ENCODE assay signal across 29 mouse cellular contexts in genomic region chr11:118012595-118012994, GRCm38 (mm10). TPM values are rescaled to one million over a fixed set of nuclear protein-coding genes. Genes with fewer than 3 reads are reported as not detected.
DNase-seq lines count a peak whose midpoint lies in the region; ATAC-seq and TF ChIP-seq lines count a peak whose summit lies in the region.
"Had no signal": no experiment of that assay in that cellular context is flagged by ENCODE, and none has a peak within 500 bp of the region (broad histone marks: within the 10 kb centered on the region; RNA-seq: fewer than 3 reads in every experiment).

No protein-coding gene starts in this region.

- no peaks in the 10 kb centered on the region for H3K27me3 ChIP-seq in heart, embryonic 10.5 days (ENCODE audit: insufficient read depth, poor library complexity, severe bottlenecking)
- H3K27me3 ChIP-seq in E14TG2a.4 (ENCODE audit: insufficient read depth, low read length) = no peaks in the 10 kb centered on the region
- no peaks in the 10 kb centered on the region for H3K27me3 ChIP-seq in embryonic facial prominence, embryonic 15.5 days
- H3K27me3 ChIP-seq in stomach, embryonic 14.5 days (ENCODE audit: control insufficient read depth, insufficient read depth, low read length) = no peaks in the 10 kb centered on the region
- no peaks in the 10 kb centered on the region for H3K27me3 ChIP-seq in hindbrain, embryonic 11.5 days (ENCODE audit: control insufficient read depth, insufficient read depth, low read length)
- H3K27me3 ChIP-seq: heart, embryonic 15.5 days; kidney, embryonic 15.5 days; limb, embryonic 15.5 days; neural tube, embryonic 15.5 days; stomach, embryonic 15.5 days had no signal

- WGBS in heart, embryonic 10.5 days = 88% methylated on average over 1 of the region's 1 CpGs
- 64% methylated on average over 1 of the region's 1 CpGs for WGBS in embryonic facial prominence, embryonic 15.5 days
- 48% methylated on average over 1 of the region's 1 CpGs for WGBS in stomach, embryonic 14.5 days
- 80% methylated on average over 1 of the region's 1 CpGs for WGBS in hindbrain, embryonic 11.5 days

- no peaks in the 10 kb centered on the region for H3K9me3 ChIP-seq in heart, embryonic 10.5 days
- no peaks in the 10 kb centered on the region for H3K9me3 ChIP-seq in E14TG2a.4 (ENCODE audit: low read length)
- no peaks in the 10 kb centered on the region for H3K9me3 ChIP-seq in embryonic facial prominence, embryonic 15.5 days (replicated peaks)
- H3K9me3 ChIP-seq in stomach, embryonic 14.5 days (ENCODE audit: control insufficient read depth, low read depth, low read length) = no peaks in the 10 kb centered on the region
- H3K9me3 ChIP-seq in hindbrain, embryonic 11.5 days (ENCODE audit: control insufficient read depth, low read length) = no peaks in the 10 kb centered on the region
- H3K9me3 ChIP-seq: heart, embryonic 15.5 days; kidney, embryonic 15.5 days; limb, embryonic 15.5 days; neural tube, embryonic 15.5 days; stomach, embryonic 15.5 days had no signal

- ATAC-seq in embryonic facial prominence, embryonic 15.5 days (ENCODE audit: insufficient number of reproducible peaks, low FRiP score, low TSS enrichment, low read depth) = 0 out of 2 replicates have a peak, but pooled peaks have one; percentile 25
- ATAC-seq in stomach, embryonic 14.5 days (ENCODE audit: insufficient number of reproducible peaks, insufficient read depth, low FRiP score, low read depth) = no peak
- no peak for ATAC-seq in hindbrain, embryonic 11.5 days (ENCODE audit: low FRiP score)
- ATAC-seq: activated CD4-positive, CD25-positive, alpha-beta regulatory T cell, adult 4 months; forebrain, embryonic 16.5 days; midbrain, embryonic 16.5 days had no signal

- H3K4me3 ChIP-seq in heart, embryonic 10.5 days = no peak overlapping the region
- H3K4me3 ChIP-seq in E14TG2a.4 (replicated peaks; ENCODE audit: low read length) = peak overlapping the region; percentile 51
- no peak overlapping the region for H3K4me3 ChIP-seq in embryonic facial prominence, embryonic 15.5 days (replicated peaks)
- no peak overlapping the region for H3K4me3 ChIP-seq in stomach, embryonic 14.5 days (ENCODE audit: low read depth, low read length)
- no peak overlapping the region for H3K4me3 ChIP-seq in hindbrain, embryonic 11.5 days (ENCODE audit: low read depth, low read length)
- H3K4me3 ChIP-seq: heart, adult 2 months; heart, embryonic 15.5 days; kidney, embryonic 15.5 days; limb, embryonic 15.5 days; midbrain, embryonic 10.5 days; neural tube, embryonic 15.5 days; stomach, embryonic 15.5 days had no signal

- DNase-seq in heart, embryonic 10.5 days (ENCODE audit: low spot score) = no peak
- DNase-seq in heart, adult 8-10 months (ENCODE audit: low spot score) = no peak
- no peak for DNase-seq in hindbrain, embryonic 11.5 days (ENCODE audit: low spot score)
- DNase-seq in kidney, postnatal 14 days = no peak
- DNase-seq in urinary bladder, postnatal 36 days (ENCODE audit: low spot score in 2 of 2) = no peak
- DNase-seq: adrenal gland, postnatal 10 days; cerebellum, postnatal 10 days; gastrocnemius, postnatal 14 days; heart, adult 2 months; heart, postnatal 36 days; kidney, postnatal 4 days; layer of hippocampus, adult 9-11 months; left cerebral cortex, postnatal 4 days; right cerebral cortex, adult 18-20 months; right cerebral cortex, postnatal 4 days; thymus, adult 2 months had no signal

- peaks cover 29% of the 10 kb centered on the region for H3K36me3 ChIP-seq in heart, embryonic 10.5 days
- H3K36me3 ChIP-seq in E14TG2a.4 (ENCODE audit: insufficient read depth, low read length) = peaks cover 88% of the 10 kb centered on the region
- peaks cover 16% of the 10 kb centered on the region for H3K36me3 ChIP-seq in embryonic facial prominence, embryonic 15.5 days
- peaks cover 6% of the 10 kb centered on the region for H3K36me3 ChIP-seq in stomach, embryonic 14.5 days (ENCODE audit: control insufficient read depth, insufficient read depth, low read length)
- H3K36me3 ChIP-seq in hindbrain, embryonic 11.5 days (ENCODE audit: control insufficient read depth, insufficient read depth, low read length) = no peaks in the 10 kb centered on the region

- H3K4me1 ChIP-seq in heart, embryonic 10.5 days = peaks cover 85% of the 10 kb centered on the region
- peaks cover 99% of the 10 kb centered on the region for H3K4me1 ChIP-seq in E14TG2a.4 (replicated peaks; ENCODE audit: low read depth, low read length)
- H3K4me1 ChIP-seq in embryonic facial prominence, embryonic 15.5 days = peaks cover 48% of the 10 kb centered on the region
- H3K4me1 ChIP-seq in stomach, embryonic 14.5 days (ENCODE audit: control insufficient read depth, insufficient read depth, low read length) = peaks cover 22% of the 10 kb centered on the region; the same call in 1 of the 2 replicates
- peaks cover under 1% of the 10 kb centered on the region; the same call in 1 of the 2 replicates for H3K4me1 ChIP-seq in hindbrain, embryonic 11.5 days (replicated peaks; ENCODE audit: control insufficient read depth, insufficient read depth, low read length)

- peak overlapping the region; percentile 12; the same call in 1 of the 2 replicates for H3K27ac ChIP-seq in heart, embryonic 10.5 days
- H3K27ac ChIP-seq in embryonic facial prominence, embryonic 15.5 days (replicated peaks) = no peak overlapping the region
- peak overlapping the region; percentile 21; the same call in 1 of the 2 replicates for H3K27ac ChIP-seq in stomach, embryonic 14.5 days (ENCODE audit: low read length)
- no peak overlapping the region for H3K27ac ChIP-seq in hindbrain, embryonic 11.5 days (ENCODE audit: low read depth, low read length)
- H3K27ac ChIP-seq: heart, adult 2 months; heart, embryonic 15.5 days; hindbrain, embryonic 14.5 days; kidney, embryonic 15.5 days; midbrain, embryonic 10.5 days; neural tube, embryonic 15.5 days had no signal

- no peak for TF ChIP-seq CTCF in E14TG2a.4 (conservative IDR thresholded peaks at IDR 0.05; ENCODE audit: low read length)

- no peak overlapping the region for H3K4me2 ChIP-seq in embryonic facial prominence, embryonic 15.5 days (replicated peaks)
- H3K4me2 ChIP-seq in stomach, embryonic 14.5 days (replicated peaks; ENCODE audit: low read depth, low read length) = no peak overlapping the region
- H3K4me2 ChIP-seq in hindbrain, embryonic 11.5 days (replicated peaks; ENCODE audit: low read depth, low read length) = no peak overlapping the region
- H3K4me2 ChIP-seq: heart, embryonic 15.5 days; hindbrain, embryonic 14.5 days; kidney, embryonic 15.5 days; limb, embryonic 15.5 days; neural tube, embryonic 15.5 days; stomach, embryonic 15.5 days had no signal

- H3K9ac ChIP-seq in embryonic facial prominence, embryonic 15.5 days = no peak overlapping the region
- H3K9ac ChIP-seq in stomach, embryonic 14.5 days (replicated peaks; ENCODE audit: low read depth, low read length) = no peak overlapping the region
- H3K9ac ChIP-seq in hindbrain, embryonic 11.5 days (ENCODE audit: low read depth, low read length) = no peak overlapping the region
- H3K9ac ChIP-seq: heart, embryonic 15.5 days; hindbrain, embryonic 14.5 days; kidney, embryonic 15.5 days; limb, embryonic 15.5 days; neural tube, embryonic 15.5 days; stomach, embryonic 15.5 days had no signal

RNA-seq across cellular contexts. Expression of gene Pgs1, which starts 26.5 kb away (rescaled TPM):
- 34.0 and 38.5 TPM in 2 replicates for polyA plus RNA-seq in heart, embryonic 10.5 days (2016; fragmentation: Nextera tagmentation; extraction: Ambion mirVana)
- 10 to 100 TPM; 16.4 to 20.6 (median 19.2) TPM for total RNA-seq in heart, adult 8-10 months (2022)
- polyA plus RNA-seq in embryonic facial prominence, embryonic 15.5 days (2015; fragmentation: Nextera tagmentation; extraction: Ambion mirVana) = 39.9 and 41.2 TPM in 2 replicates
- polyA plus RNA-seq in stomach, embryonic 14.5 days (2014; fragmentation: Nextera tagmentation; extraction: Ambion mirVana) = 30.6 and 30.8 TPM in 2 replicates
- polyA plus RNA-seq in hindbrain, embryonic 11.5 days (2014; fragmentation: Nextera tagmentation; extraction: Ambion mirVana) = 38.6 and 39.1 TPM in 2 replicates

RNA-seq across cellular contexts. Expression of gene Socs3, which starts 42.7 kb away (rescaled TPM):
- polyA plus RNA-seq in heart, embryonic 10.5 days (2016; fragmentation: Nextera tagmentation; extraction: Ambion mirVana) = 6.9 and 10.6 TPM in 2 replicates
- 1 to 10 TPM; 3.8 to 6.2 (median 4.7) TPM for total RNA-seq in heart, adult 8-10 months (2022)
- polyA plus RNA-seq in embryonic facial prominence, embryonic 15.5 days (2015; fragmentation: Nextera tagmentation; extraction: Ambion mirVana) = 20.8 and 21.2 TPM in 2 replicates
- 9.2 and 11.5 TPM in 2 replicates for polyA plus RNA-seq in stomach, embryonic 14.5 days (2014; fragmentation: Nextera tagmentation; extraction: Ambion mirVana)
- polyA plus RNA-seq in hindbrain, embryonic 11.5 days (2014; fragmentation: Nextera tagmentation; extraction: Ambion mirVana) = 3.4 and 5.6 TPM in 2 replicates

Comparison
In these comparisons a context has a peak if more than half of its experiments do, and no peak if none do; other contexts are left out.
1. H3K27ac ChIP-seq: peak in heart, embryonic 10.5 days (single experiment) and stomach, embryonic 14.5 days (single experiment); none in embryonic facial prominence, embryonic 15.5 days (single experiment) and hindbrain, embryonic 11.5 days (single experiment).